Mouse (Mus musculus) forebrain, embryonic 16.5 days (tissue): Measurements from ENCODE around the gene Cyp2d12. TPM values are rescaled to one million over a fixed set of nuclear protein-coding genes. Genes with fewer than 3 reads are reported as not detected.
"Not testable (repeated sequence)": the region's sequence is repeated elsewhere in the genome, so short reads cannot be mapped to it uniquely, and the experiment has no call there.

Experiments
- ATAC-seq: fragments of 200-750 bp; cut with Nextera tagmentation; 2 replicates; pipeline ENCODE4 v1.8.0; 2017; ENCODE audit warnings: mild to moderate bottlenecking, moderate library complexity
- H3K27ac ChIP-seq: fragments of 300-500 bp; sonication (generic); 2 replicates; pipeline ENCODE4 v1.5.1; 2014; ENCODE audit warnings: low read length, control low read depth
- H3K27me3 ChIP-seq: fragments of 300-500 bp; sonication (generic); replicated peaks from 2 replicates; pipeline ENCODE4 v1.6.1; 2014; ENCODE audit warnings: low read length; ENCODE audit not compliant: control insufficient read depth, insufficient read depth
- H3K36me3 ChIP-seq: fragments of 300-500 bp; sonication (generic); 2 replicates; pipeline ENCODE4 v1.6.1; 2014; ENCODE audit not compliant: control insufficient read depth, insufficient read depth
- H3K4me1 ChIP-seq: fragments of 300-500 bp; sonication (generic); replicated peaks from 2 replicates; pipeline ENCODE4 v1.6.1; 2014; ENCODE audit warnings: low read length; ENCODE audit not compliant: control insufficient read depth, insufficient read depth
- H3K4me2 ChIP-seq: fragments of 300-500 bp; sonication (generic); 2 replicates; pipeline ENCODE4 v1.6.1; 2014; ENCODE audit warnings: mild to moderate bottlenecking, low read length, control low read depth
- H3K4me3 ChIP-seq: fragments of 300-500 bp; sonication (generic); replicated peaks from 2 replicates; pipeline ENCODE4 v1.5.1; 2014; ENCODE audit warnings: mild to moderate bottlenecking, low read length, control low read depth
- H3K9ac ChIP-seq: fragments of 300-500 bp; sonication (generic); replicated peaks from 2 replicates; pipeline ENCODE4 v1.6.1; 2014; ENCODE audit warnings: low read depth, low read length, control low read depth
- H3K9me3 ChIP-seq: fragments of 300-500 bp; sonication (generic); 2 replicates; pipeline ENCODE4 v1.6.1; 2016; ENCODE audit warnings: low read length; ENCODE audit not compliant: control insufficient read depth
- WGBS: fragments of 180-500 bp; shearing (Covaris S2); extraction: QIAGEN DNeasy Blood & Tissue Kit; methylation state at CpG from one replicate; pipeline ENCODE4 v1.1.7; 2014; 5-methylcytosine and 5-hydroxymethylcytosine counted together
- polyA plus RNA-seq: library from polyadenylated mRNA; unstranded; fragments of >200 nt; fragmentation: Nextera tagmentation; extraction: Ambion mirVana; gene quantifications from 2 replicates; pipeline ENCODE4 v1.2.1, GENCODE M21; 2015

Cyp2d12 gene
- not detected in 2 replicates for polyA plus RNA-seq

DNA sequence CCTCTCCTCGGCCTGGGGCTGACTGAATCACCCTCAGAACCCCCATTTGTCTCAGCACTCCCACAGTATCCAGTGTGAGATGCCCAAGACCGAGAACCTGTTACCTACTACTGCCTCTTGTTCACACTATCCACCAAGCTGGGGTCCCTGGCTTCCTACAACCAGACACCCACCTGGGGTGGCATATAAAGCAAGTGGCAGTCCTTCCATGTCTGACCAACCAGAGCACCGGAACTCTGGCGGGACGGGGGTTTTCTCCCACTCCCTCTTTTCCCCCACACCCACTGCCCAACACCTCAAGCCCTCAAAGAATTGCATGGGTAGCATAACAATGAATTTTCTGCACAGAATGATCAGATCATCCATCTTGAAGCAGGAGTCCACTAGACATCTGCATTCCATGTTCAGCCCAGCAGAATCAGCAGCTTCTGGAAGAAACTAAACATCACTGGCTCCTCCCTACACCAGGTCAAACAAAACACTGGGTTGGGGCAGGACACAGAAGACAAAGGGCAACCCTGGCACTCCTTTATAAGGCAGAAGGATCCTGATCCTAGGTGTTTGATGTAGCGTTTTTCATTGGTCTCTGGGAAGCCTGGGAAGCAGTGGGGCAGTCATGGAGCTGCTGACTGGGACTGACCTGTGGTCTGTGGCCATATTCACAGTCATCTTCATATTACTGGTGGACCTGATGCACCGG, at the start of gene Cyp2d12:
TSS of gene Cyp2d12 (plus strand) at position 542 of the 700 bp plus-strand sequence.
- Histone ChIP-seq H3K9me3 (no peaks in the 10 kb centered on the region), H3K9ac (no peak within 1 kb of the TSS), H3K4me1 (no peaks in the 10 kb centered on the region), H3K27me3 (no peaks in the 10 kb centered on the region), H3K36me3 (no peaks in the 10 kb centered on the region), H3K4me3 (no peak within 1 kb of the TSS), H3K27ac (no peak within 1 kb of the TSS), H3K4me2 (no peak within 1 kb of the TSS)
- 79% methylated on average over 7 of the region's 7 CpGs for WGBS
- ATAC-seq: no peak

DNA sequence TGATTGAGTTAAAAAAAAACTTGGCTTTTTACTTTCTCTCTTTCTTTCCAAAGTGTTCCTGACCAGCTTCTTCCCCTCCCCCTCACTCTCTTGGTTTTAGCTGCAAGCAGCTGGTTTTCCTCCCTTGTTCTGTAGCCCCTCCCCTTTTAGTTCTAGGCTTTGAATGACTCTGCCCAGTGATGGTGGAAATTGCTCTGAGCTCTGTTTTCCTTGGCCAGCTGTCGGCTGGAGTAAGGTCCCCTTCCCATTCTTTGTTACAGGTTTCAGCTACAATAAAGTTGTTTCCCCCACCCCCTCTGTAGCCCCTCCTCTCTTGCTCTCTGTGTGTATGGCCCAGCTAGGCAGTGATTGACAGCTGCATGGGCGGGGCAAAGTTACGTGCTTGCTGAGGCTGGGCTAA, 47.9 kb upstream of the Cyp2d12 start:
- no peak overlapping the region for H3K4me2 ChIP-seq
- no peaks in the 10 kb centered on the region for H3K27me3 ChIP-seq
- H3K36me3 ChIP-seq: no peaks in the 10 kb centered on the region
- 53% methylated on average over 3 of the region's 3 CpGs for WGBS
- H3K4me1 ChIP-seq: no peaks in the 10 kb centered on the region
- no peaks in the 10 kb centered on the region for H3K9me3 ChIP-seq
- H3K9ac ChIP-seq: no peak overlapping the region
- H3K27ac ChIP-seq: no peak overlapping the region
- no peak overlapping the region for H3K4me3 ChIP-seq
- no peak for ATAC-seq

DNA sequence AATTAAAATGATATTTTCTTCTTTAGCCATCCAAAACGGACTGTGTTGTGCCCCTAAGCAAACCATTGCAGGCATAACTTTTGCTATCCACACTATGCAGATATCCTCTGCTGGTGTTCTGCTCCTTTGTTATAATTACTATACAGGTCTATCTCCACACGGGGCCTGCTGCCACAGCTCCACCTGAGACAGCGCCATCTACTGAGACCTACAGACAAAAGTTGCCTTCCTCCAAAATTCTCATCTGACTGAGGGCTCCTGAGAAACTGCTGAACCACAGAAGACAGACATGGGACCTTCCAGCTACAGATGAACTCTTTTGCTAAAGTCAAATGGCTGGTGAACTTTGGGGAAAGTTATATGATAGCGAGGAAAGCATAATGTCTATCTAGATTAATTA, 47.1 kb upstream of the Cyp2d12 start:
- H3K9me3 ChIP-seq, H3K27ac ChIP-seq, H3K4me3 ChIP-seq, H3K4me2 ChIP-seq, H3K9ac ChIP-seq, H3K36me3 ChIP-seq, ATAC-seq, H3K4me1 ChIP-seq, H3K27me3 ChIP-seq: not testable (repeated sequence)
- 50% methylated on average over 4 of the region's 4 CpGs for WGBS

DNA sequence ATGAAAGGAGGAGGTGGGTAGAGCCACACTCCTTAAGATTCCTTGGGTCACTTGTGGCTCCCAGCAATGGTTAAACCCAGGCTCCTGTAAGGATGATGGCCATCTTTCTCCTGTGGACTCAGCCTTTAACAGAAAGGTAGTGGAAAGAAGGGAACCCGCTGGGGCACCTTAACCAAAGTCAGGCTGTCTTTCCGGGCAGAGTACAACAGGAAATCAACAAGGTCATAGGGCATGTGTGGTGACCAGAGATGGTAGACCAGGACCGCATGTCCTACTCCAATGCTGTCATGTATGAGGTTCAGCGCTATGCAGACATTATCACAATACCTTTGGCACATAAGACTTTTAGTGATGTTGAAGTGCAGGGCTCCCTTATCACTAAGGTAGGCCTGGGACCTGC, 45.4 kb upstream of the Cyp2d12 start:
- not testable (repeated sequence) for H3K4me1 ChIP-seq, H3K27me3 ChIP-seq, H3K4me2 ChIP-seq, H3K4me3 ChIP-seq, ATAC-seq, H3K9me3 ChIP-seq, H3K36me3 ChIP-seq, H3K9ac ChIP-seq, H3K27ac ChIP-seq
- 92% methylated on average over 4 of the region's 4 CpGs for WGBS

DNA sequence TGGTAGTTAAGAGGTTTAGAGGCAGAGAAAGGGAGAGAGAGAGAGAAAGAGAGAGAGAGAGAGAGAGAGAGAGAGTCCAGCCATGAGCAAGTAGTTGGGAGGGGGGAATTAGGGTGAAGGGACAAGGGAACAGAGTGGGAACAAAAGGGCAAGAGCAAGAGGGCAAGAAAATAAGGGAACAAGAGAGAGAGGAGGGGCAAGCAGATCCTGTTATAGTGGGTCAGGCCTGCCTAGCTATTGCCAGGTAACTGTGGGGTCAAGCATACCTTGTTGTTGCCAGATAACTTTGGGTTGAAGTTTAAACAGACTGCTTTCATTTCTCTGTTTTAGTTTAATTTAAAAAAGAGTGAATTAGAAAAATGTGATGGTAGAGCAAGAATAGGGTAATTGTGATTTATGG, 44.4 kb upstream of the Cyp2d12 start:
- not testable (repeated sequence) for H3K9ac ChIP-seq, H3K4me1 ChIP-seq, H3K27ac ChIP-seq, H3K4me3 ChIP-seq, H3K27me3 ChIP-seq, ATAC-seq, H3K4me2 ChIP-seq, H3K36me3 ChIP-seq, H3K9me3 ChIP-seq

DNA sequence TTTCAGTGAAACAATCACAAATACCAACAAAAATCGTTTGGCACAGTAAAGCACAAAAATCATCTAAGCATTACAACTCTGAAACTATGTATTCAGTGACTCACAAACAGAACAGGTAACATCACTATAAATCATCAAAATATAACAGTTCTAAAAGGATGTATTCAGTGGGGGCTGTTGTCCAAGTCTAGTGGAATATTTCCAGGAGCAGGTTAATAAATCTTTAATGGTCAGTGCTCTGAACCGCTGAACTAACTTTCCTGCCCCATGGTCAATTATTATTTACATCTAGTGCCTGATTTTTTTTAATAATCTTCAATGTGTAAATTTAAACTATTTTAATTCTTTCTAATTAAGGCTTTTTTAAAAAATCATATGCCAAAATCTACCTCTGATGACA, 42.8 kb upstream of the Cyp2d12 start:
- ATAC-seq, H3K36me3 ChIP-seq, H3K9me3 ChIP-seq, H3K4me1 ChIP-seq, H3K4me2 ChIP-seq, H3K27me3 ChIP-seq, H3K27ac ChIP-seq, H3K9ac ChIP-seq, H3K4me3 ChIP-seq: not testable (repeated sequence)
- 77% methylated on average over 2 of the region's 2 CpGs for WGBS

DNA sequence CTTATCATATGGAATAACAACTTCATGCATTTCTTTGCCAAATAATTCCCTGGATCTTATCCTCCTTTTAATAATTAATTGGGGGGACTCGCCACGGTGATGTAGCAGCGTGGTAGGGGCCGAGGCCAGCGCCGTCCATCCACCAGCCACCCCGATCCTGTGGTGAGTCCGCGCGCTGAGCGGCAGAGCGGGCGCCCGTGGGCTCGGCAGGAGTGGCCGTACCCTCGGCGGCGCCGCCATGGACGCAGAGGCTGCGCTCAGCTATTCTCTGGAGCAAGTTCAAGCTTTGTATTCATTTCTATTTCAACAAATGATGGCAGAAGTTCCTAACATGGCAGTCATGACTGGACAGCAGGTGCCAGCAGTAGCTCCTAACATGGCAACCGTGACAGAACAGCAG, 38.7 kb upstream of the Cyp2d12 start:
- ATAC-seq, H3K36me3 ChIP-seq, H3K27ac ChIP-seq, H3K4me3 ChIP-seq, H3K4me2 ChIP-seq, H3K4me1 ChIP-seq, H3K27me3 ChIP-seq, H3K9ac ChIP-seq, H3K9me3 ChIP-seq: not testable (repeated sequence)
- WGBS: 90% methylated on average over 23 of the region's 23 CpGs

DNA sequence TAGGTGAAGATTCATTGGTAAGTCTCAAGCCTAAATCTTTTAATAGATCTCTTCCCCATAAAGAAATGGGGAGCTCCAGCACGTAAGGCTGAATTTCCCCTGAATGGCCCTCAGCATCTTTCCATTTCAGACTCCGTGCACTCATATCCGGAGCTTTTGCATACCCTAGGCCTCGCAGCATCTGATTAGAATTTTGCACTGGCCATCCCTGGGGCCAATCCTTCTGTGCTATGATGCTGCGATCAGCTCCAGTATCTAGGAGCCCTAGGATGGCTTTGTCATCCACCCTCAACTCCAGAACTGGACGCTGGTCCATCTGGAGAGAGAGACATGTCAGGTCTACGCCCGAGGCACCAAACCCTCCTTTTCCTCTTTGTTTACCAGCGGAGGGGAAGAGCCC, 27.5 kb upstream of the Cyp2d12 start:
- H3K27me3 ChIP-seq, H3K4me2 ChIP-seq, H3K4me3 ChIP-seq, H3K27ac ChIP-seq, H3K36me3 ChIP-seq, ATAC-seq, H3K4me1 ChIP-seq, H3K9ac ChIP-seq, H3K9me3 ChIP-seq: not testable (repeated sequence)
- 95% methylated on average over 4 of the region's 9 CpGs for WGBS

DNA sequence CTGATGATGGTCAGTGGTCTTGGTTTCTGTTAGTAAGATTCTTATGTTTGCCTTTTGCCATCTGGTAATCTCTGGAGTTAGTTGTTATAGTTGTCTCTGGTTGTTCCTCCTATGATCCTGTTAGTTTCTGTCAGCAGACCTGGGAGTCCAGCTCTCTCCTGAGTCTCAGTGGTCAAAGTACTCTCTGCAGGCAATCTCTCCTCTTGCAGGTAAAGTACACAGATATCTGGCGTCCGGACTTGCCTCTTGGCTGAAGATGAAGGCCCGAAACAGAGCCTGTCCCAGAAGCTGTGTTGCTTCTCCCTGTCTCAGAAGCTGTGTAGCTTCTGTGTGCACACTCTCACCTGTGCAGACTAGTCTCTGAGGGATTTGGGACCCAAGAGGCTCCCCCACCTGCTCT, 22.2 kb upstream of the Cyp2d12 start:
- 93% methylated on average over 3 of the region's 3 CpGs for WGBS
- H3K9me3 ChIP-seq, H3K4me1 ChIP-seq, H3K9ac ChIP-seq, H3K27me3 ChIP-seq, ATAC-seq, H3K27ac ChIP-seq, H3K4me2 ChIP-seq, H3K4me3 ChIP-seq, H3K36me3 ChIP-seq: not testable (repeated sequence)

DNA sequence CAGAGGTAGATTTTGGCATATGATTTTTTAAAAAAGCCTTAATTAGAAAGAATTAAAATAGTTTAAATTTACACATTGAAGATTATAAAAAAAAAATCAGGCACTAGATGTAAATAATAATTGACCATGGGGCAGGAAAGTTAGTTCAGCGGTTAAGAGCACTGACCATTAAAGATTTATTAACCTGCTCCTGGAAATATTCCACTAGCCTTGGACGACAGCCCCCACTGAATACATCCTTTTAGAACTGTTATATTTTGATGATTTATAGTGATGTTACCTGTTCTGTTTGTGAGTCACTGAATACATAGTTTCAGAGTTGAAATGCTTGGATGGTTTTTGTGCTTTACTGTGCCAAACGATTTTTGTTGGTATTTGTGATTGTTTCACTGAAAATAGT, 11.9 kb upstream of the Cyp2d12 start:
- H3K9me3 ChIP-seq, H3K27ac ChIP-seq, H3K27me3 ChIP-seq, H3K36me3 ChIP-seq, H3K4me1 ChIP-seq, H3K4me3 ChIP-seq, H3K9ac ChIP-seq, ATAC-seq, H3K4me2 ChIP-seq: not testable (repeated sequence)
- 81% methylated on average over 3 of the region's 3 CpGs for WGBS
